Mouse (Mus musculus) thymus, adult 2 months (tissue): Measurements from ENCODE around the gene Ceacam3.

Experiments
- CTCF ChIP-seq: fragments of 200-500 bp; IDR thresholded peaks from 2 replicates; pipeline ENCODE4 v1.5.1; 2012; ENCODE audit warnings: mild to moderate bottlenecking, control low read depth, low read length, moderate library complexity, borderline replicate concordance; ENCODE audit not compliant: control insufficient read depth, poor library complexity, insufficient read depth; ENCODE audit errors: extremely low read depth
- POLR2A ChIP-seq: fragments of 200-500 bp; IDR thresholded peaks from 2 replicates; pipeline ENCODE4 v1.6.1; 2012; ENCODE audit warnings: mild to moderate bottlenecking, low read length, control low read depth, moderate library complexity; ENCODE audit not compliant: control insufficient read depth, poor library complexity, insufficient read depth; ENCODE audit errors: extremely low read depth

GRCm38 (mm10) chr7:17155634-17156033, 5.6 kb downstream of the Ceacam3 start:
- TF ChIP-seq CTCF: no peak
- TF ChIP-seq POLR2A: no peak
